Mouse (Mus musculus) stomach, postnatal 0 days (tissue): ENCODE results near the gene Col25a1. TPM values are rescaled to one million over a fixed set of nuclear protein-coding genes. Genes with fewer than 3 reads are reported as not detected.

Experiments
- ATAC-seq: fragments of 200-750 bp; cut with Nextera tagmentation; 2 replicates; pipeline ENCODE4 v1.8.0; 2017; ENCODE audit not compliant: low FRiP score, low TSS enrichment
- DNase-seq: peaks from one replicate; pipeline ENCODE4 v3.0.0-alpha.2; 2016; ENCODE audit warnings: low spot score
- H3K27ac ChIP-seq: fragments of 300-500 bp; sonication (generic); replicated peaks from 2 replicates; pipeline ENCODE4 v1.5.1; 2014; ENCODE audit warnings: mild to moderate bottlenecking, control low read depth
- H3K27me3 ChIP-seq: fragments of 300-500 bp; sonication (generic); 2 replicates; pipeline ENCODE4 v1.6.1; 2014; ENCODE audit warnings: low read length; ENCODE audit not compliant: control insufficient read depth, insufficient read depth
- H3K36me3 ChIP-seq: fragments of 300-500 bp; sonication (generic); 2 replicates; pipeline ENCODE4 v1.6.1; 2014; ENCODE audit warnings: low read length, mixed read lengths; ENCODE audit not compliant: control insufficient read depth, insufficient read depth
- H3K4me1 ChIP-seq: fragments of 300-500 bp; sonication (generic); replicated peaks from 2 replicates; pipeline ENCODE4 v1.6.1; 2014; ENCODE audit warnings: antibody characterized with exemption; ENCODE audit not compliant: control insufficient read depth, insufficient read depth
- H3K4me2 ChIP-seq: fragments of 300-500 bp; sonication (generic); replicated peaks from 2 replicates; pipeline ENCODE4 v1.6.1; 2014; ENCODE audit warnings: low read depth, mild to moderate bottlenecking, control low read depth, moderate library complexity
- H3K4me3 ChIP-seq: fragments of 300-500 bp; sonication (generic); 2 replicates; pipeline ENCODE4 v1.5.1; 2014; ENCODE audit warnings: low read depth, low read length, control low read depth
- H3K9ac ChIP-seq: fragments of 300-500 bp; sonication (generic); 2 replicates; pipeline ENCODE4 v1.6.1; 2014; ENCODE audit warnings: mild to moderate bottlenecking, low read length, control low read depth, mixed read lengths
- H3K9me3 ChIP-seq: fragments of 300-500 bp; sonication (generic); 2 replicates; pipeline ENCODE4 v1.6.1; 2016; ENCODE audit warnings: low read length; ENCODE audit not compliant: control insufficient read depth
- CTCF ChIP-seq: IDR thresholded peaks from 2 replicates; pipeline ENCODE4 v1.5.1; 2016; ENCODE audit warnings: antibody characterized with exemption, low read depth, mild to moderate bottlenecking, moderate library complexity
- EP300 ChIP-seq: optimal IDR thresholded peaks from 2 replicates; pipeline ENCODE3; 2016; ENCODE audit warnings: antibody characterized with exemption
- WGBS: fragments of 180-500 bp; shearing (Covaris S2); extraction: QIAGEN DNeasy Blood & Tissue Kit; methylation state at CpG from one replicate; pipeline ENCODE4 v1.1.7; 2014; 5-methylcytosine and 5-hydroxymethylcytosine counted together
- polyA plus RNA-seq: library from polyadenylated mRNA; unstranded; fragments of >200 nt; fragmentation: Nextera tagmentation; extraction: Ambion mirVana; gene quantifications from 2 replicates; pipeline ENCODE4 v1.2.1, GENCODE M21; 2015

Col25a1 gene
- polyA plus RNA-seq, 1 experiment from 2014 or later, result 1.3 TPM

DNA sequence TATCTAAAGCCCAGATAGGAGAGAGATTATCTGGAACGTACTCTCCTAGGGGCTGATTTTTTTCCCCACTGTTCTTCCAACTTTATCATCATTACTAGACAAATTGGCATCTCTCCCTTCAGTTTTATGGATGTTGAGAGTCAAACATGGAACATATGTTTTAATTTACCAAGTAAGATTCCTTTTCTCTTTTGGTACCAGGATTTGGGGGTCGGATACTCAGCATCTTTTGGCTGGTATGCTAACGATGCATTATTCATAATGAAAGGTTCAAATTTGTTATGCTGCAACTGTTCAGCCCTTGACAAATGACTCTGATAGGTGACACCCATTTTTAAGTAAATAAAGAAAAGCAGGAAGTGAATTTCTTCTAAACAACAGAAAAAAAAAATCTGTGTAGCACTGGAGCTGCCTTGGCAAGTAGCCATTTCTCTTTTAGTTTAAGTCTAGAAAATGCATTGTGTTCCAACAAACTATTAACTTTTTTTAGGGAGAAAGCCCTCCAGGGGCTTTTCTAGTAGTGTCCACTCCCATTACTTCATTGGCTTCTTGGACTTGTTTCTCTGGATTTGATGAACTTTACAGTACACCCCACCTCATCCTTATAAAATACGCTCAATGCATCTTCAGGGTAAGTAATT is 223.2 kb downstream of the Col25a1 start:
- 64% methylated on average over 4 of the region's 4 CpGs for WGBS
- Histone ChIP-seq H3K36me3 (no peaks in the 10 kb centered on the region), H3K27me3 (no peaks in the 10 kb centered on the region), H3K9ac (no peak overlapping the region), H3K4me2 (no peak overlapping the region), H3K9me3 (no peaks in the 10 kb centered on the region), H3K4me1 (no peaks in the 10 kb centered on the region), H3K4me3 (no peak overlapping the region), H3K27ac (no peak overlapping the region)
- TF ChIP-seq EP300, result no peak
- ATAC-seq (no peak), DNase-seq (no peak)

DNA sequence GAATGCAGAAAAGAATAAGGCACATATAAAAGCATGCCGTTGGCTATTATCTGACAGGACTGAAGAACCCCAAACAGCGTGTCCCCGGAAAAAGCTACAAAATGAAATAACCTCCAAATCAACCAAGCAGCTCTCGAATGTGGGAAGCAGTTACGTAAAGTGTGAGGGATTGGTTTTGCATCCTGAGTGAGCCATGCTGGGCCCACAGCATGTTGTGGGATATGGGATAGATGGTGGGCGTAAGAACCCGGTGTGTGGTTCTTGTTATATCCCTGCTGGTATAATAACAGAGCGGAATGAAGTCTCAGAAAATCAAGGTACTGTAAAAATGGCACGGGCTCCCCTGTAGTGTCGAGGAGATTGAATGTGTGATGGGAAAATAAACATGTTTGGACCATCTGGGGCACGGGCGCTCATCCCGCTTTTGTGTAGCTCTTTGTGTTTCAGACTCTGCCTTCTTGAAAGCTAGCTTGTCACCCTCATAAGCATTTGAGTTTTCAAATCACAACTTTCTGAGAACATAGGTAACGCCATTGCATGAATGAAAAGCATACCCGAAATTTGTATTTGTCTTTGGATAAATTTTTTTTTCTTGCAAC is 225.4 kb downstream of the Col25a1 start:
- TF ChIP-seq CTCF (no peak), EP300 (no peak)
- no peaks in the 10 kb centered on the region for H3K27me3 ChIP-seq
- H3K36me3 ChIP-seq, result no peaks in the 10 kb centered on the region
- ATAC-seq (no peak), DNase-seq (no peak)
- H3K4me2 ChIP-seq, result no peak overlapping the region
- H3K4me3 ChIP-seq, result no peak overlapping the region
- 92% methylated on average over 15 of the region's 15 CpGs for WGBS
- no peak overlapping the region for H3K27ac ChIP-seq
- H3K9me3 ChIP-seq, result no peaks in the 10 kb centered on the region
- no peaks in the 10 kb centered on the region for H3K4me1 ChIP-seq
- H3K9ac ChIP-seq, result no peak overlapping the region

DNA sequence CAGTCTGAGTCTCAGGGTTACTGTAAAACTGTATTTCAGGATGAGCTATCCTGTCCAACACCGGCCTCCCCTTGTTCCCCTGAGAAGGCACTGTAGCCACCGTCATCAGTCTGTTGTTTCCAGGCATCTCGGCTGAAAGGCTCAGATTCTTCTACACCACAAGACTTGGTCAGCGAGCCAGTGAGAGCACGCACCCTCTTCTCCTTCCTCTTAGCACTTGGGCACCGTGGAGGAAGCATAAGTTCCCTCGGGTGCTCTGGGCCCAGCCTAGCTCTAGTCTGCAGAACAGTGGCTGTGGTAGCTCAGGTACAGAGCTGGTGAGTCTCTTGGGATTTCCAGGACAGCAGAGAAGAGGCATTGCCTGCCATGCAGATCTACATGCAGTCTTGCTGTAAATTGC is 229.5 kb downstream of the Col25a1 start:
- no peak for DNase-seq
- Histone ChIP-seq H3K27ac (no peak overlapping the region), H3K4me2 (no peak overlapping the region), H3K9me3 (no peaks in the 10 kb centered on the region), H3K27me3 (no peaks in the 10 kb centered on the region), H3K4me3 (no peak overlapping the region), H3K36me3 (no peaks in the 10 kb centered on the region), H3K9ac (no peak overlapping the region), H3K4me1 (no peaks in the 10 kb centered on the region)
- 85% methylated on average over 7 of the region's 7 CpGs for WGBS
- TF ChIP-seq EP300 (no peak), CTCF (no peak)
- ATAC-seq, result no peak

DNA sequence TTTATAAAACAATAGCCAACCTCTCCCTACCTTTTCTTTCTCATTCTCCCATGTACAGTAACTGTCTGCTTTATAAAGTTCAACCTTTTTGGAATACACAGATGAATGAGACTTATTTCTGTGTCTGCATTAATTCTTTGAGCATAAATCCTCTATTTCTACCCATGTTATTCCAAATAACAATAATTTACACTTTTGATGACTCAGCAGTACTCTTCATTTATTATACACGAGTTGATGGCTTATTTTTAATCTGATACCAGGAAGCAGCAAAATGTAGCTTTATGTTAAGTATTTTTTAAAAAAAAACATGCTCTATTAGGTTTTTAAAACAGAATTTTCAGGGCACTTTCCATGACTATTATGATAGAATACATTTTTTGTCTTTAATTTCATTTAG is 230.6 kb downstream of the Col25a1 start:
- no peaks in the 10 kb centered on the region for H3K27me3 ChIP-seq
- no peak for ATAC-seq
- no peak overlapping the region for H3K9ac ChIP-seq
- WGBS, result 38% methylated on average over 1 of the region's 1 CpGs
- H3K4me2 ChIP-seq, result no peak overlapping the region
- no peaks in the 10 kb centered on the region for H3K4me1 ChIP-seq
- DNase-seq, result no peak
- H3K27ac ChIP-seq, result no peak overlapping the region
- no peaks in the 10 kb centered on the region for H3K36me3 ChIP-seq
- no peaks in the 10 kb centered on the region for H3K9me3 ChIP-seq
- TF ChIP-seq CTCF, result no peak
- no peak for TF ChIP-seq EP300
- H3K4me3 ChIP-seq, result no peak overlapping the region

DNA sequence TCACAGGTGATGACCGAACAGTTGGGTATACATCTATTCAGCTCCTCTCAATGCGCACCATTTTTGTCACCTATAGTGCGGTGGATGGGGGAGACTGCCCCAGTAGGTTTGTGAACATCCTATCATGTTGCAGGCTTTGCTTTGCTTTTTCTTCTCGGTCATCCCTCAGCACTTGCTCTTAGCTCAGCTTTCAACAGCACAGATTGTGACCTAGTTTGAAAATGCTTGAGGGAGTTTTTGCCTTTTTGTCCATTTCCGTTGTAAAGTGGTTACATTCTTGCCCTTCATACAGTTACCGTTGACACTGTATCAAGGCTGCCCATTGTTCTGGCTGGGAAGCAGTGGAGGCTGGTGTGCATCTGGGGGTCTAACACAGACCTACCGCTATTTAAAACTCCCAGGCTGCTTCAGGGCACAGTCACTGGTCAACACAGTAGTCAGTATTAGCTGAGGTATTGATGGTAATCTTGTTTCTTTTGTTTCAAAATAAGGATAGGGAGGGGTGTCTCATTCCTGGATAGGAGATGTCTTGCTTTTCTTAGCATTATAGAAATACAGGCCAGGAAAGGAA is 231.6 kb downstream of the Col25a1 start:
- DNase-seq, result no peak
- Histone ChIP-seq H3K4me1 (no peaks in the 10 kb centered on the region), H3K9ac (no peak overlapping the region), H3K27ac (no peak overlapping the region), H3K9me3 (no peaks in the 10 kb centered on the region), H3K4me3 (no peak overlapping the region), H3K27me3 (no peaks in the 10 kb centered on the region), H3K4me2 (no peak overlapping the region), H3K36me3 (no peaks in the 10 kb centered on the region)
- 83% methylated on average over 7 of the region's 7 CpGs for WGBS
- no peak for TF ChIP-seq EP300
- ATAC-seq, result no peak

DNA sequence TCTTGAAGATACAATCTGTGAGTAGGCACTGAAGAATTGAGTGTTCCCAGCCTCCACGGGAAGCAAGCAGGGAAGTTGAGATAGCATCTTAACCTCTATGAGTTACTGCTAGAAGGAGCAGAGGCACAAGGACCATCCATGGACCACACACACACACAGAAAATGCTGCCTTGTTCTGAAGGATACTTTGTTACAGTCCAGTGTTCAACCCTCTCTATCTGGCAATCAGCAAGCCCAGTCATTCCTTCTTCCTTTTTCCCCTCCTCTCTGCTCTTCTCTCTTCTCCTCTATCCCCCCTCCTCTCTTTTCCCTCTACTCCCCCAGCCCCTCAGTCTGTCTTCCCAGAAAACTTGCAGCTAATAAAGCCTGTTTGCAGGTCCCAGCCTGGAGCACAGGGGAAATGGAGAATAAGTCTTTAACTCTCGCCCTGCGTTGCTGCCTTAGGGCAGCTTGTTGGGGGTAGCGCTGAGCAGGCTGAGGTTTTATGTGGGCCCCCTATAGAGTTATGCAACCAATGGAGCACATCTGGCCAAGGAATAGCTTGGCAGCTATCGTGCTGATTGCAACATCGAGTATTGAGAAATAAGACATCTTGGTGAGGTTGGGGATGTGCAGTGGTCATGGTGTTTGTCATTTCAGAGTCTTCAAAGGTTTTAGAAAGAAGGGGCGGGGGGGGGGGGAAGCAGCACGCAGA is 235.8 kb downstream of the Col25a1 start:
- TF ChIP-seq CTCF (no peak), EP300 (no peak)
- Histone ChIP-seq H3K4me3 (no peak overlapping the region), H3K9me3 (no peaks in the 10 kb centered on the region), H3K27me3 (no peaks in the 10 kb centered on the region), H3K9ac (no peak overlapping the region), H3K4me2 (no peak overlapping the region), H3K27ac (no peak overlapping the region), H3K4me1 (no peaks in the 10 kb centered on the region), H3K36me3 (no peaks in the 10 kb centered on the region)
- WGBS, result 55% methylated on average over 8 of the region's 8 CpGs
- ATAC-seq, result peak; percentile 38; the same call in 1 of the 2 replicates
- no peak for DNase-seq
